Mouse (Mus musculus): ENCODE results near the gene Prrg1. TPM values are rescaled to one million over a fixed set of nuclear protein-coding genes. Genes with fewer than 3 reads are reported as not detected.

The Prrg1 gene
- polyA plus RNA-seq, 1 experiment from 2014 or later: 7.7 TPM

DNA sequence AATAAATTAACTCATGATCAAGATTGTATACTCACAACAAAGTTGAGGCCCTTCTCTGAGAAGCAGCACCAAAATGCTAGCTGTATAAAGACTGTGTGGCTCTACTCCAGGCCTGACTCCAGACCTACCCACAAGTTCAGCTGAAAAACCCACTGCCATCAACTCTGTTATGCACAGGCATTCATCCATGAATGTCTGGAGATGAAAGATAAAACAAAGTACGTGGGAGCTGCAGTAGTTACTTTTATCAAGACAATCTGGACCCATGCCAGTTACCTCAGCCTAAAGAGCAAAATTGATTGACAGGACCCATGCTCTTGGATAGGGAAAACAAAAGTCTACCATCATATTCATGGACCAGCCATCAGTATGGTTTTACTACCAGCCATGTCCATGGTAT lies 31.0 kb downstream of the Prrg1 start:
- H3K4me2 ChIP-seq (ENCODE audit: low read length): no peak overlapping the region
- DNase-seq (ENCODE audit: low spot score): no peak
- H3K9me3 ChIP-seq (replicated peaks; ENCODE audit: low read length): no peaks in the 10 kb centered on the region
- no peak overlapping the region for H3K4me3 ChIP-seq (replicated peaks; ENCODE audit: low read depth, low read length)
- no peaks in the 10 kb centered on the region for H3K27me3 ChIP-seq (ENCODE audit: insufficient read depth, low read length)
- H3K4me1 ChIP-seq (replicated peaks; ENCODE audit: insufficient read depth, low read length): no peaks in the 10 kb centered on the region
- ATAC-seq (replicated peaks; ENCODE audit: low FRiP score, low read depth): no peak
- no peak overlapping the region for H3K9ac ChIP-seq (ENCODE audit: low read depth, low read length)
- H3K27ac ChIP-seq: no peak overlapping the region
- no peak for TF ChIP-seq CTCF (IDR thresholded peaks at IDR 0.05; ENCODE audit: low read depth)
- WGBS: 40% methylated on average over 1 of the region's 1 CpGs
- H3K36me3 ChIP-seq (ENCODE audit: insufficient read depth, low read length): no peaks in the 10 kb centered on the region

DNA sequence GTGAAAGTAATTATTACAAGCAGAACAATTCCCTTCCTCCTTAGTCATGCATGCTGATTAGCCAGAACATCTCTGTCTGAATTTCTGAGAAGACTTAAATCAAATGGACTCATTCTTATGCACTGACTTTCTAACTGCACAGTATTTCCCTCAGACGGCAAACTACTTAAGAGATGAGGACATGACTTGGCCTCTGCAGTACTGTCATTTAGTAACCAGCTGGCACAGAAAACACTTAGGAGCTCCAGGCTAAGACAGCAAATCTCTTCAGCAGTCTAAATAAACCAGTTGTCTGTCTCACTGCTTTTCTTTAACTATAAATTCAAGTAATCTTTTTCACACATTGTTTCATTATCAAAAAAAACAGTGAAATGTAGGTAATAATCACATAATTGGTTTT lies 36.0 kb downstream of the Prrg1 start:
- no peaks in the 10 kb centered on the region for H3K4me1 ChIP-seq (replicated peaks; ENCODE audit: insufficient read depth, low read length)
- ATAC-seq (replicated peaks; ENCODE audit: low FRiP score, low read depth) (no peak), DNase-seq (ENCODE audit: low spot score) (peak; percentile 1)
- no peaks in the 10 kb centered on the region for H3K36me3 ChIP-seq (ENCODE audit: insufficient read depth, low read length)
- no peak overlapping the region for H3K4me3 ChIP-seq (replicated peaks; ENCODE audit: low read depth, low read length)
- 51% methylated on average over 1 of the region's 1 CpGs for WGBS
- H3K9ac ChIP-seq (ENCODE audit: low read depth, low read length): no peak overlapping the region
- no peak overlapping the region for H3K4me2 ChIP-seq (ENCODE audit: low read length)
- no peaks in the 10 kb centered on the region for H3K27me3 ChIP-seq (ENCODE audit: insufficient read depth, low read length)
- no peaks in the 10 kb centered on the region for H3K9me3 ChIP-seq (replicated peaks; ENCODE audit: low read length)
- TF ChIP-seq CTCF (IDR thresholded peaks at IDR 0.05; ENCODE audit: low read depth): no peak
- H3K27ac ChIP-seq: no peak overlapping the region

DNA sequence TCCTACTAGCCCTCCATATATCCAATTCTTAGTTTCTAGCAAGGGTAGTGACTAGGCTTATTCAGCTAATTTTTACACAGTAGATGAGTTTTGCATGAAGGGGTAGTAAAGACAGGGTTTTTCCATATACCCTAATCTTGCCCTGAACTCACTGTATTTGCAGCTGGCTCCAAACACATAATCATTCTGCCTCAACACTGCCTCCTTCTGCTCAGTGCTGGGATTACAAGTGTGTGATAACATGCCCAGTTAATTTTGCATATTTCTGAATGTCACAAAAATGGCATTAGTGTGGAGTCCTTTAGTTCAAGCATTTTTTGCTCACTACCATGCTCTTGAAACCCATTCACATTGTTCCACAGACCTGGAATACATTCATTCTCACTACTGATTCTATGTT lies 44.0 kb downstream of the Prrg1 start:
- DNase-seq (ENCODE audit: low spot score) (no peak), ATAC-seq (replicated peaks; ENCODE audit: low FRiP score, low read depth) (no peak)
- no peaks in the 10 kb centered on the region for H3K27me3 ChIP-seq (ENCODE audit: insufficient read depth, low read length)

DNA sequence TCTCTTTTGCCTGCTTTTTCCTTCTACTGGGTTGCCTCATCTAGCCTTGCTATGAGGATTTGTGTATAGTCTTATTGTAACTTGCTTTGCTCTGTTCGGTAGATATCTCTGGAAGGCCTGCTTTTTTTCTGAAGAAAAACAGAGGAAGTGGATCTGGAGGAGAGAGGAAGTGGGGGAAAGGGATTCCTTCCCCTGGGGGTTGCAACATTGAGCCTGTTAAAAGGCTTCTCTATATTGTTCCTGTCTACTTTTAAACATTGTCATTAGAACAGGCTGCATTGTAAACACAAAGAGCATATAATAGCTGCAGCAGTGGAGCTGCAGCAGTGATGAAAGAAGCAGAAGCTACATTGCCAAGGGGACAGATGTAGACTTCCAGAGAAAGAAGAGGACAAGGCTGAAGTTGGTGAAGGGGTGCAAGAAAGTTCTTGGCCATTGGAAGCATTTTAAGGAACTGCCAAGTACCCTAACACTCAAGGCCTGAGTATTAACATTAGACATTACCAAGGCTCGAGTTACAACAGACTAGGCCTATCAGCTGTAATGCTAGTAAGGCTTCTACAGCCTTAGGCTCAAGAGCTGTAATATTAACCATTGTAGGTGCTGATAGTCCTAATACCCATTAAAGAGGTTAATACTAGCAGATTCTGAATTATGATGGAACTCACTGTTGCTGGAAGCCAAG lies 44.9 kb downstream of the Prrg1 start:
- Histone ChIP-seq H3K4me1 (replicated peaks; ENCODE audit: insufficient read depth, low read length) (no peaks in the 10 kb centered on the region), H3K27me3 (ENCODE audit: insufficient read depth, low read length) (no peaks in the 10 kb centered on the region), H3K9ac (ENCODE audit: low read depth, low read length) (no peak overlapping the region), H3K4me3 (replicated peaks; ENCODE audit: low read depth, low read length) (no peak overlapping the region), H3K9me3 (replicated peaks; ENCODE audit: low read length) (no peaks in the 10 kb centered on the region), H3K27ac (no peak overlapping the region), H3K4me2 (ENCODE audit: low read length) (no peak overlapping the region), H3K36me3 (ENCODE audit: insufficient read depth, low read length) (no peaks in the 10 kb centered on the region)
- WGBS: 66% methylated on average over 2 of the region's 2 CpGs
- ATAC-seq (replicated peaks; ENCODE audit: low FRiP score, low read depth) (no peak), DNase-seq (ENCODE audit: low spot score) (no peak)
- TF ChIP-seq CTCF (IDR thresholded peaks at IDR 0.05; ENCODE audit: low read depth): no peak

More for the DNA sequence above, 44.0 kb downstream of the Prrg1 start:
- peak; percentile 30; the same call in 1 of the 2 replicates for TF ChIP-seq CTCF (IDR thresholded peaks at IDR 0.05; ENCODE audit: low read depth)
- Histone ChIP-seq H3K4me3 (replicated peaks; ENCODE audit: low read depth, low read length) (no peak overlapping the region), H3K9ac (ENCODE audit: low read depth, low read length) (no peak overlapping the region), H3K9me3 (replicated peaks; ENCODE audit: low read length) (no peaks in the 10 kb centered on the region), H3K27ac (no peak overlapping the region), H3K36me3 (ENCODE audit: insufficient read depth, low read length) (no peaks in the 10 kb centered on the region), H3K4me2 (ENCODE audit: low read length) (no peak overlapping the region), H3K4me1 (replicated peaks; ENCODE audit: insufficient read depth, low read length) (no peaks in the 10 kb centered on the region)

DNA sequence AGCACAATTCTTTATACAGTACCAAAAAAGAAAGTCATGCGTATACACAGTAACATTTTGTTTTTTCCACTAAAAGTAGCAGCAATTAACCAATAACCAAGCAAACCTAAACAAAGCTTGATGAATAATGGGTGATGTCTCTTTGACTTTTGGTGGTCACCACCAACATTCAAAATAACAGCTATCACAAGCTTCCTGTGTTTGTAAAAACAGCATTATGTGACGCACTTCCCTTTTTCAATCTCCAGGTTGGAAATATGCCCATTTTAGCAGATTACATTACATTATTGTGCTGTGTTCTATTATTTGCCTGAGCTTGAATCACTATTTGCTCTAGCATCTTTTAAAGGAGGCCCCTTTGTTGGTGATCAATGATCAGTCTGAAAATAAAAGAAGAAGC lies 65.4 kb downstream of the Prrg1 start:
- TF ChIP-seq CTCF (IDR thresholded peaks at IDR 0.05; ENCODE audit: low read depth): no peak

DNA sequence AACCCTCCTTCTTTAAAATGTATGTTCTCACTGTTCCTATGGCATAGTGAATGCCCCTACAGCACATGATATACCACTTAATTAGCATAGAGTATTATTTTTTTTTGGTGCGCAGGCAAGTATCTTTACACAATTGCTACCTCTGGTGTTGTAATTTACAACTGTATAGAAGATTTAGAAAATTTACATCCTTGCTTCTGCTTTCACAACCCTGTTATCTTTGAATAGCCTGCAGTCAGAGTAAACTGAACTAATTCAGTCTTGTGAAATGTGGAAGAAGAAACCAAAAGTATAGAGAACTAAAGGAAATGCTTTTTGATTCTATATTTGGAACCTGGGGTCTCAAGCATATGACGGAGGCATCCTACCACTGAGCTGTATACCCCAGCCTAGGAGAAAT lies 100.7 kb downstream of the Prrg1 start:
- H3K4me2 ChIP-seq (ENCODE audit: low read length): no peak overlapping the region
- DNase-seq (ENCODE audit: low spot score): no peak
- no peak for ATAC-seq (replicated peaks; ENCODE audit: low FRiP score, low read depth)
- no peak overlapping the region for H3K4me3 ChIP-seq (replicated peaks; ENCODE audit: low read depth, low read length)
- no peaks in the 10 kb centered on the region for H3K4me1 ChIP-seq (replicated peaks; ENCODE audit: insufficient read depth, low read length)
- no peak for TF ChIP-seq CTCF (IDR thresholded peaks at IDR 0.05; ENCODE audit: low read depth)
- no peaks in the 10 kb centered on the region for H3K9me3 ChIP-seq (replicated peaks; ENCODE audit: low read length)
- no peak overlapping the region for H3K9ac ChIP-seq (ENCODE audit: low read depth, low read length)
- WGBS: 84% methylated on average over 2 of the region's 2 CpGs
- no peaks in the 10 kb centered on the region for H3K27me3 ChIP-seq (ENCODE audit: insufficient read depth, low read length)
- no peaks in the 10 kb centered on the region for H3K36me3 ChIP-seq (ENCODE audit: insufficient read depth, low read length)
- H3K27ac ChIP-seq: no peak overlapping the region

More for the DNA sequence above, 65.4 kb downstream of the Prrg1 start:
- DNase-seq (ENCODE audit: low spot score): peak; percentile 2
- Histone ChIP-seq H3K27ac (no peak overlapping the region), H3K27me3 (ENCODE audit: insufficient read depth, low read length) (no peaks in the 10 kb centered on the region), H3K9me3 (replicated peaks; ENCODE audit: low read length) (no peaks in the 10 kb centered on the region), H3K4me2 (ENCODE audit: low read length) (no peak overlapping the region), H3K36me3 (ENCODE audit: insufficient read depth, low read length) (no peaks in the 10 kb centered on the region), H3K9ac (ENCODE audit: low read depth, low read length) (no peak overlapping the region), H3K4me1 (replicated peaks; ENCODE audit: insufficient read depth, low read length) (no peaks in the 10 kb centered on the region), H3K4me3 (replicated peaks; ENCODE audit: low read depth, low read length) (no peak overlapping the region)
- ATAC-seq (replicated peaks; ENCODE audit: low FRiP score, low read depth): no peak
- WGBS: 84% methylated on average over 2 of the region's 2 CpGs

DNA sequence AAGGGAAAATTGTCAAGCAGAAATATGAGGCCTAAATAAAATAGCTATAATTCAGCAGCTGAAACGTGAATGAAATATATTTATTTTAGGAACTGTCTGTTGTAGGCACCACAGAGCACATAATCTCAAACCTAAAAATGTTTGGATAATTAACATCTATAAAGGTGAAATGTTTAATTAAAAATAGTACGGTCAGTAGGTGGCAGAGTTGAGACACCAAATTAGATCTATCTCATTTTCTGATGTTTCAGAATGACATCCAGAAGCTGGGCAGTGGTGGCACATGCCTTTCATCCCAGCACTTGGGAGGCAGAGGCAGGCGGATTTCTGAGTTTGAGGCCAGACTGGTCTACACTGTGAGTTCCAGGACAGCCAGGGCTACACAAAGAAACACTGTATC lies 104.0 kb downstream of the Prrg1 start:
- Histone ChIP-seq H3K27me3 (ENCODE audit: insufficient read depth, low read length) (no peaks in the 10 kb centered on the region), H3K9ac (ENCODE audit: low read depth, low read length) (no peak overlapping the region), H3K4me3 (replicated peaks; ENCODE audit: low read depth, low read length) (no peak overlapping the region), H3K4me2 (ENCODE audit: low read length) (no peak overlapping the region), H3K27ac (no peak overlapping the region), H3K9me3 (replicated peaks; ENCODE audit: low read length) (no peaks in the 10 kb centered on the region), H3K4me1 (replicated peaks; ENCODE audit: insufficient read depth, low read length) (no peaks in the 10 kb centered on the region), H3K36me3 (ENCODE audit: insufficient read depth, low read length) (no peaks in the 10 kb centered on the region)
- TF ChIP-seq CTCF (IDR thresholded peaks at IDR 0.05; ENCODE audit: low read depth): peak; percentile 30; the same call in 1 of the 2 replicates
- no peak for ATAC-seq (replicated peaks; ENCODE audit: low FRiP score, low read depth)
- WGBS: 64% methylated on average over 3 of the region's 3 CpGs
- no peak for DNase-seq (ENCODE audit: low spot score)
